Mouse (Mus musculus): Measurements from ENCODE around the gene Myocd. TPM values are rescaled to one million over a fixed set of nuclear protein-coding genes. Genes with fewer than 3 reads are reported as not detected.

Gene Myocd
- polyA plus RNA-seq, 1 experiment from 2014 or later = 0.87 TPM

DNA sequence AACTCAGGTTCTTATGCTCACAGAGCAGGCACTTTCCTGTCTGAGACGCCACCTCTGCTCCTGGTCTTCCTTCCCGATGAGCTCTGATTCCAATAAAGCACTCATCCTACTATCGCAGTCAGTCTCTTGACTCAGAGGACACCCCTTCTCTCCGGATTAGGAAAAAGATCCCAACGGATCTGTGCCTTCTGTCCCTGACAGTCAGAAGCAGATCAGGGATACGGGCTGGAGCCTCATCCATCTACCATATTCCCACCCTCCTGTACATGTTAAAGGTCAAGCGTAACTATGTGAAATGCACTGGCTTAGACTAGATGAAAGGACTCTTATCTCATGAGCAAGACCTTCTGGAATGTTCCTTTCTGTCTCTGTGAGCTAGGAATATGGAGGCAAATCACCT, 121.3 kb downstream of the Myocd start:
- no peaks in the 10 kb centered on the region for H3K4me1 ChIP-seq (ENCODE audit: control insufficient read depth, insufficient read depth, low read length)
- ATAC-seq (ENCODE audit: insufficient number of reproducible peaks, low FRiP score, low TSS enrichment, low read depth) (no peak), DNase-seq (ENCODE audit: low spot score) (no peak)
- H3K9me3 ChIP-seq (ENCODE audit: control insufficient read depth, low read length) = no peaks in the 10 kb centered on the region
- H3K9ac ChIP-seq (ENCODE audit: low read length) = no peak overlapping the region
- WGBS = 89% methylated on average over 7 of the region's 7 CpGs
- no peak overlapping the region for H3K27ac ChIP-seq (replicated peaks; ENCODE audit: low read depth, low read length)
- no peak overlapping the region for H3K4me2 ChIP-seq (ENCODE audit: low read depth, severe bottlenecking)
- H3K27me3 ChIP-seq (ENCODE audit: control insufficient read depth, insufficient read depth, low read length) = no peaks in the 10 kb centered on the region
- no peak overlapping the region for H3K4me3 ChIP-seq (ENCODE audit: low read depth, low read length)
- no peaks in the 10 kb centered on the region for H3K36me3 ChIP-seq (ENCODE audit: control insufficient read depth, insufficient read depth, low read length)

GRCm38 (mm10) chr11:65142838-65143417, 126.9 kb downstream of the Myocd start:
- H3K27ac ChIP-seq (replicated peaks; ENCODE audit: low read depth, low read length) = no peak overlapping the region
- H3K9me3 ChIP-seq (ENCODE audit: control insufficient read depth, low read length) = no peaks in the 10 kb centered on the region
- no peak overlapping the region for H3K9ac ChIP-seq (ENCODE audit: low read length)
- H3K27me3 ChIP-seq (ENCODE audit: control insufficient read depth, insufficient read depth, low read length) = no peaks in the 10 kb centered on the region
- DNase-seq (ENCODE audit: low spot score) = no peak
- ATAC-seq (ENCODE audit: insufficient number of reproducible peaks, low FRiP score, low TSS enrichment, low read depth) = no peak
- no peaks in the 10 kb centered on the region for H3K4me1 ChIP-seq (ENCODE audit: control insufficient read depth, insufficient read depth, low read length)
- no peak overlapping the region for H3K4me3 ChIP-seq (ENCODE audit: low read depth, low read length)
- H3K4me2 ChIP-seq (ENCODE audit: low read depth, severe bottlenecking) = no peak overlapping the region
- H3K36me3 ChIP-seq (ENCODE audit: control insufficient read depth, insufficient read depth, low read length) = no peaks in the 10 kb centered on the region
- 74% methylated on average over 4 of the region's 4 CpGs for WGBS

- Histone ChIP-seq H3K4me3 (ENCODE audit: low read depth, low read length) (no peak overlapping the region), H3K4me1 (ENCODE audit: control insufficient read depth, insufficient read depth, low read length) (no peaks in the 10 kb centered on the region), H3K27ac (replicated peaks; ENCODE audit: low read depth, low read length) (no peak overlapping the region), H3K4me2 (ENCODE audit: low read depth, severe bottlenecking) (no peak overlapping the region), H3K36me3 (ENCODE audit: control insufficient read depth, insufficient read depth, low read length) (no peaks in the 10 kb centered on the region), H3K9ac (ENCODE audit: low read length) (no peak overlapping the region), H3K27me3 (ENCODE audit: control insufficient read depth, insufficient read depth, low read length) (no peaks in the 10 kb centered on the region), H3K9me3 (ENCODE audit: control insufficient read depth, low read length) (no peaks in the 10 kb centered on the region)
- ATAC-seq (ENCODE audit: insufficient number of reproducible peaks, low FRiP score, low TSS enrichment, low read depth) (no peak), DNase-seq (ENCODE audit: low spot score) (no peak)
- WGBS = 90% methylated on average over 3 of the region's 3 CpGs
These were observed 130.8 kb downstream of the Myocd start for GRCm38 (mm10) chr11:65139030-65139429.

DNA sequence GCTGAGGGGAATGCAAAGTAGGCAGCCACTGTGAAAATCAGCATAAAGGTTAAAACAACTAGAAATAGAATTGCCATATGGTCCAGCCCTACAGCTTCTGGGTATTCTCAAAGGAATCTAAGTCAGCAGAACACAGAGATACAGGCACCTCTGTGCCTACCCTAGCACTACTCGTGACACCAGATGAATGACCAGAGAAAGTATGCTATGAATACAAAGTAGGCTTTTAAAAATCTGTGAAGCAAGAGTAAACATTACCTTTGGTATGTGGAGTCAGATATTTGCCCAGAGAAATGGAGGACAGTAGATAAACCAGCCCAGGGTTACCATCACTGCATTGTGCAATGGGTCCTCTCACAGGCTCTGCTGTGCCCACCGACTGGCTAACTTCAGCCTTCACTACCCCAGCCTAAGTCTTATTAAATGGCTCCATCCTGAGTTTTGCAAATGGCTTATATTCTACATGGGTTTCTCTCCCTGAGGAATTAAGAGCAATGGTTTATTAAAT, 132.6 kb downstream of the Myocd start:
- no peak overlapping the region for H3K27ac ChIP-seq (replicated peaks; ENCODE audit: low read depth, low read length)
- ATAC-seq (ENCODE audit: insufficient number of reproducible peaks, low FRiP score, low TSS enrichment, low read depth) (no peak), DNase-seq (ENCODE audit: low spot score) (no peak)
- no peak overlapping the region for H3K9ac ChIP-seq (ENCODE audit: low read length)
- H3K4me1 ChIP-seq (ENCODE audit: control insufficient read depth, insufficient read depth, low read length) = no peaks in the 10 kb centered on the region
- 90% methylated on average over 2 of the region's 2 CpGs for WGBS
- H3K9me3 ChIP-seq (ENCODE audit: control insufficient read depth, low read length) = no peaks in the 10 kb centered on the region
- no peak overlapping the region for H3K4me3 ChIP-seq (ENCODE audit: low read depth, low read length)
- no peaks in the 10 kb centered on the region for H3K27me3 ChIP-seq (ENCODE audit: control insufficient read depth, insufficient read depth, low read length)
- no peaks in the 10 kb centered on the region for H3K36me3 ChIP-seq (ENCODE audit: control insufficient read depth, insufficient read depth, low read length)
- no peak overlapping the region for H3K4me2 ChIP-seq (ENCODE audit: low read depth, severe bottlenecking)

DNA sequence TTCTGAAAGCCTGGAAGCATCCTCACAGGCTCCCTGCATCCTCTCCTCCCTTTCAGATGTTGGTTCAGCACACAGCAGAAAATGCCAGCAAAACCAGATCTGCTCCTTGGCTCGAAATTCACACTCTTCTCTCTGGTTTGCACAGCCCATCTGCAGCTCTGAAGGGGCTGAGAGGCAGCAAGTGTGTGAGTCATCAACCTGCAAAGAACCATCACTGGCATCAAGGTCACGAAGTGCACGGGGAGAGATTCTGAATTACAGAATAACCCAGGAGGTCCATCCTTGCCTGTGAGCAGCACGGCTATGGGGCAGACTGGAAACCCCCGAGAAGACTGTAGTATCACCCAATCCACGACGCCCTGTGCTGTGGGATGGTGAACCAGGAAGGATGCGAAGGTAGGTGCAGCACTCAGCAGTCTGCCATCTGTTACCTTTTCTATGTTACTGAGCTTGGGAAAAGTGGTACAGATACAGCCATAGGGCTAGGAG, 134.5 kb downstream of the Myocd start:
- H3K9me3 ChIP-seq (ENCODE audit: control insufficient read depth, low read length) = no peaks in the 10 kb centered on the region
- no peak overlapping the region for H3K9ac ChIP-seq (ENCODE audit: low read length)
- ATAC-seq (ENCODE audit: insufficient number of reproducible peaks, low FRiP score, low TSS enrichment, low read depth) = no peak
- H3K4me2 ChIP-seq (ENCODE audit: low read depth, severe bottlenecking) = no peak overlapping the region
- no peaks in the 10 kb centered on the region for H3K4me1 ChIP-seq (ENCODE audit: control insufficient read depth, insufficient read depth, low read length)
- no peaks in the 10 kb centered on the region for H3K36me3 ChIP-seq (ENCODE audit: control insufficient read depth, insufficient read depth, low read length)
- H3K27me3 ChIP-seq (ENCODE audit: control insufficient read depth, insufficient read depth, low read length) = no peaks in the 10 kb centered on the region
- no peak overlapping the region for H3K27ac ChIP-seq (replicated peaks; ENCODE audit: low read depth, low read length)
- DNase-seq (ENCODE audit: low spot score) = no peak
- no peak overlapping the region for H3K4me3 ChIP-seq (ENCODE audit: low read depth, low read length)
- 88% methylated on average over 8 of the region's 8 CpGs for WGBS

- H3K27ac ChIP-seq (replicated peaks; ENCODE audit: low read depth, low read length) = no peak overlapping the region
- no peaks in the 10 kb centered on the region for H3K9me3 ChIP-seq (ENCODE audit: control insufficient read depth, low read length)
- no peak overlapping the region for H3K4me3 ChIP-seq (ENCODE audit: low read depth, low read length)
- no peak for ATAC-seq (ENCODE audit: insufficient number of reproducible peaks, low FRiP score, low TSS enrichment, low read depth)
- no peaks in the 10 kb centered on the region for H3K27me3 ChIP-seq (ENCODE audit: control insufficient read depth, insufficient read depth, low read length)
- H3K36me3 ChIP-seq (ENCODE audit: control insufficient read depth, insufficient read depth, low read length) = no peaks in the 10 kb centered on the region
- no peak for DNase-seq (ENCODE audit: low spot score)
- no peaks in the 10 kb centered on the region for H3K4me1 ChIP-seq (ENCODE audit: control insufficient read depth, insufficient read depth, low read length)
- WGBS = 88% methylated on average over 4 of the region's 4 CpGs
- no peak overlapping the region for H3K9ac ChIP-seq (ENCODE audit: low read length)
- no peak overlapping the region for H3K4me2 ChIP-seq (ENCODE audit: low read depth, severe bottlenecking)
These were observed 136.1 kb downstream of the Myocd start for GRCm38 (mm10) chr11:65133661-65134060.

DNA sequence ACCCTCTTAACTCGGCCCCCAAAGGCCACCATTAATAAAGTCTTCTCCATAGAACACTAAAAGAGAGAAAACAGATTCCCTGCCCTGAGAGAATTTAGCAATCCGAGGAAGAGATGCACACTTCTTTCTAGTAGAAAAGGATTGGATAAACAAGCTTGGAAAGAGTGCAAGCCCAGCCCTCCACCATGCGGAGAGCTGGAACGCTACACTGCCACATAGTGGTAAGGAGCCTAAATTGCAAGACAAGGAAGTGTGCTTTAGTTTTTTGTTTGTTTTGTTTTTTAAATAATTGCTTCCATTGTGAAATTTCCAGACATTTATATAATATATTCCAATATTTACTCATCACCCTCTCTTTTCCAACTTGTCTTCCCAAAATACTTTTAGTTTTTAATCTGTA, 140.7 kb downstream of the Myocd start:
- Histone ChIP-seq H3K4me3 (ENCODE audit: low read depth, low read length) (no peak overlapping the region), H3K9me3 (ENCODE audit: control insufficient read depth, low read length) (no peaks in the 10 kb centered on the region), H3K27me3 (ENCODE audit: control insufficient read depth, insufficient read depth, low read length) (no peaks in the 10 kb centered on the region), H3K27ac (replicated peaks; ENCODE audit: low read depth, low read length) (no peak overlapping the region), H3K36me3 (ENCODE audit: control insufficient read depth, insufficient read depth, low read length) (no peaks in the 10 kb centered on the region), H3K4me1 (ENCODE audit: control insufficient read depth, insufficient read depth, low read length) (0 out of 2 replicates have a peak, but pooled peaks cover 6% of the 10 kb centered on the region), H3K4me2 (ENCODE audit: low read depth, severe bottlenecking) (no peak overlapping the region), H3K9ac (ENCODE audit: low read length) (no peak overlapping the region)
- 86% methylated on average over 4 of the region's 4 CpGs for WGBS
- no peak for ATAC-seq (ENCODE audit: insufficient number of reproducible peaks, low FRiP score, low TSS enrichment, low read depth)
- DNase-seq (ENCODE audit: low spot score) = no peak

DNA sequence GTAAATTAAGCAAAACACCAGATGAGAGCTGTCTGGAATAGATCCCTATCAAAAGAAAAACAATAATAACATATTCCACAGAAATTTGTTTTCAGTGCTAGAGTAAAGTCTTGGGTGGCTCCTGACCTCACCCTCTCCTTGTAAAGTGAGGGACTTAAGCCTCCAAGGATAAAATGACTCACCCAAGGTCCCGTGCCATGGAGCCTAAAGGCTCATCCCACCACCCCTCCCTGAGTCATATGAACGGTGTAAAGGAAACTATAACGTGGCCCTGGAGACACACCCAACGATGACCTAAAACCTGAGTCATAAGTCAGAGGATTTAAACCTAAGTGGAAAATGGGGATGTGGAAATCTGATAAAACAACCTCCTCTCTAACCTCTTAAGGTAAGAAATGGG, 141.1 kb downstream of the Myocd start:
- WGBS = 93% methylated on average over 4 of the region's 4 CpGs

DNA sequence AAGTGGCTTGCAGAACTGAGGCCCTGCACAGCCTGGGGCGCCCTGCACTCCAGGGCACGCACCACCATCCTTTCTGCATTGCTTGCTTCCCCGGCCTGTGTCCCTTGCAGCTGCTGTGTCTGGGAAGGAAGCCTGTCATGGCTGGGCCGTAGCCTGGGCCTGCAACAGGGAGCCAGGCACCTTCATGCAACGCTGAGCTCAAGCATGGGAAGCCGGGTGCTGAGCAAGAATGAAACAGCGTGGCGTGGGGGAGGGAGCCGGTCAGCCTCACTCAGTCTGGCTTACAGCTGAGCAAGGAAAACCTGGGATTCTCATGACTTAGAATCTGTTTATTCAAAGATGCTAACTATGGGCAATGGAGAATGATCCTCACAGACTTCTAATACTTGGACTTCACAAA, 143.2 kb downstream of the Myocd start:
- Histone ChIP-seq H3K27ac (replicated peaks; ENCODE audit: low read depth, low read length) (no peak overlapping the region), H3K27me3 (ENCODE audit: control insufficient read depth, insufficient read depth, low read length) (no peaks in the 10 kb centered on the region)

More for the DNA sequence above, 141.1 kb downstream of the Myocd start:
- Histone ChIP-seq H3K9ac (ENCODE audit: low read length) (no peak overlapping the region), H3K4me3 (ENCODE audit: low read depth, low read length) (no peak overlapping the region), H3K4me2 (ENCODE audit: low read depth, severe bottlenecking) (no peak overlapping the region), H3K27me3 (ENCODE audit: control insufficient read depth, insufficient read depth, low read length) (no peaks in the 10 kb centered on the region), H3K9me3 (ENCODE audit: control insufficient read depth, low read length) (no peaks in the 10 kb centered on the region), H3K27ac (replicated peaks; ENCODE audit: low read depth, low read length) (no peak overlapping the region), H3K36me3 (ENCODE audit: control insufficient read depth, insufficient read depth, low read length) (no peaks in the 10 kb centered on the region), H3K4me1 (ENCODE audit: control insufficient read depth, insufficient read depth, low read length) (0 out of 2 replicates have a peak, but pooled peaks cover 6% of the 10 kb centered on the region)
- no peak for ATAC-seq (ENCODE audit: insufficient number of reproducible peaks, low FRiP score, low TSS enrichment, low read depth)
- no peak for DNase-seq (ENCODE audit: low spot score)

More for the DNA sequence above, 143.2 kb downstream of the Myocd start:
- H3K9me3 ChIP-seq (ENCODE audit: control insufficient read depth, low read length) = no peaks in the 10 kb centered on the region
- H3K9ac ChIP-seq (ENCODE audit: low read length) = no peak overlapping the region
- DNase-seq (ENCODE audit: low spot score) (no peak), ATAC-seq (ENCODE audit: insufficient number of reproducible peaks, low FRiP score, low TSS enrichment, low read depth) (no peak)
- no peak overlapping the region for H3K4me2 ChIP-seq (ENCODE audit: low read depth, severe bottlenecking)
- H3K4me3 ChIP-seq (ENCODE audit: low read depth, low read length) = no peak overlapping the region
- H3K36me3 ChIP-seq (ENCODE audit: control insufficient read depth, insufficient read depth, low read length) = no peaks in the 10 kb centered on the region
- WGBS = 82% methylated on average over 9 of the region's 9 CpGs
- 0 out of 2 replicates have a peak, but pooled peaks cover 6% of the 10 kb centered on the region for H3K4me1 ChIP-seq (ENCODE audit: control insufficient read depth, insufficient read depth, low read length)
